Mouse (Mus musculus) forebrain, embryonic 12.5 days (tissue): ENCODE results near the gene Il4i1. TPM values are rescaled to one million over a fixed set of nuclear protein-coding genes. Genes with fewer than 3 reads are reported as not detected.

Experiments used
- ATAC-seq: fragments of 200-750 bp; cut with Nextera tagmentation; 2 replicates; pipeline ENCODE4 v1.8.0; 2017; ENCODE audit warnings: moderate TSS enrichment; ENCODE audit not compliant: low FRiP score
- H3K27ac ChIP-seq: fragments of 300-500 bp; sonication (generic); 2 replicates; pipeline ENCODE4 v1.5.1; 2016; ENCODE audit warnings: mild to moderate bottlenecking
- H3K27me3 ChIP-seq: fragments of 300-500 bp; sonication (generic); 2 replicates; pipeline ENCODE4 v1.6.1; 2016; ENCODE audit warnings: mild to moderate bottlenecking
- H3K36me3 ChIP-seq: fragments of 300-500 bp; sonication (generic); replicated peaks from 2 replicates; pipeline ENCODE4 v1.6.1; 2016; ENCODE audit warnings: mild to moderate bottlenecking
- H3K4me1 ChIP-seq: fragments of 300-500 bp; sonication (generic); 2 replicates; pipeline ENCODE4 v1.6.1; 2016
- H3K4me2 ChIP-seq: fragments of 300-500 bp; sonication (generic); 2 replicates; pipeline ENCODE4 v1.6.1; 2016; ENCODE audit warnings: mild to moderate bottlenecking, moderate library complexity
- H3K4me3 ChIP-seq: fragments of 300-500 bp; sonication (generic); replicated peaks from 2 replicates; pipeline ENCODE4 v1.5.1; 2016; ENCODE audit warnings: mild to moderate bottlenecking
- H3K9ac ChIP-seq: fragments of 300-500 bp; sonication (generic); 2 replicates; pipeline ENCODE4 v1.6.1; 2016; ENCODE audit warnings: mild to moderate bottlenecking
- H3K9me3 ChIP-seq: fragments of 300-500 bp; sonication (generic); 2 replicates; pipeline ENCODE4 v1.6.1; 2016
- WGBS: fragments of 180-500 bp; shearing (Covaris S2); methylation state at CpG from one replicate; pipeline ENCODE4 v1.1.7; 2016; 5-methylcytosine and 5-hydroxymethylcytosine counted together
- polyA plus RNA-seq: library from polyadenylated mRNA; unstranded; fragments of >200 nt; fragmentation: Nextera tagmentation; extraction: Ambion mirVana; gene quantifications from 2 replicates; pipeline ENCODE4 v1.2.1, GENCODE M21; 2016

Il4i1 gene
- polyA plus RNA-seq, 1 experiment from 2014 or later: 2.3 TPM

GRCm38 (mm10) chr7:44840426-44840825, 24.2 kb downstream of the Il4i1 start:
- no peak for ATAC-seq
- Histone ChIP-seq H3K4me2 (peak overlapping the region; percentile 52), H3K27ac (no peak overlapping the region), H3K4me3 (peak overlapping the region; percentile 27; the same call in 1 of the 2 replicates), H3K27me3 (peaks cover 48% of the 10 kb centered on the region), H3K9me3 (no peaks in the 10 kb centered on the region), H3K4me1 (peaks cover 13% of the 10 kb centered on the region), H3K9ac (peak overlapping the region; percentile 51; the same call in 1 of the 2 replicates), H3K36me3 (peaks cover 47% of the 10 kb centered on the region)
- 58% methylated on average over 14 of the region's 14 CpGs for WGBS

- 92% methylated on average over 8 of the region's 8 CpGs for WGBS
- Histone ChIP-seq H3K27ac (no peak overlapping the region), H3K27me3 (peaks cover 48% of the 10 kb centered on the region), H3K9ac (no peak overlapping the region), H3K9me3 (no peaks in the 10 kb centered on the region), H3K36me3 (peaks cover 60% of the 10 kb centered on the region), H3K4me3 (no peak overlapping the region), H3K4me2 (no peak overlapping the region), H3K4me1 (peaks cover 13% of the 10 kb centered on the region)
- ATAC-seq: no peak
Observed at GRCm38 (mm10) chr7:44841825-44842463, 25.8 kb downstream of the Il4i1 start.

DNA sequence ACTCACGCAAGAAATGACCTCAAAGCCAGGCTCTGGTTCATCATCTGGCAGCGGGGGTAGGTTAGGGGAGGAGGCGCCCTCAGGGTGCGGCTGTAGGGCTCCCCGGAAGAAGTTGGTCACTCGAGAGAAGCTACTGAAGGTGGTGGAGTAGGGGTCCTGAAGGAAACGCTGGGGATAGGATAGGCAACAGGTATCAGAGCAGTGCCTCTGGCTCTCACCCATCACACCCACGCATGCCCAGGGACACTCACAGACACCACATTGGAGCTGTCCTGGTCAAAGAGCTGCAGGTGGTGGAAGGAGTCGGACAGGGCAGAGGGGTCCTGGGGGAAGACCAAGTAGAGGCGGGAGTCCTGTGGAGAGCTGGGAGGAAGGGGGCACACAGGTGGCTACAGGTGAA, 28.8 kb downstream of the Il4i1 start:
- Histone ChIP-seq H3K4me3 (no peak overlapping the region), H3K27ac (no peak overlapping the region), H3K4me2 (no peak overlapping the region), H3K4me1 (peaks cover 12% of the 10 kb centered on the region), H3K9me3 (no peaks in the 10 kb centered on the region), H3K27me3 (peaks cover 25% of the 10 kb centered on the region), H3K9ac (no peak overlapping the region), H3K36me3 (peaks cover 60% of the 10 kb centered on the region)
- 92% methylated on average over 10 of the region's 10 CpGs for WGBS
- ATAC-seq: no peak

DNA sequence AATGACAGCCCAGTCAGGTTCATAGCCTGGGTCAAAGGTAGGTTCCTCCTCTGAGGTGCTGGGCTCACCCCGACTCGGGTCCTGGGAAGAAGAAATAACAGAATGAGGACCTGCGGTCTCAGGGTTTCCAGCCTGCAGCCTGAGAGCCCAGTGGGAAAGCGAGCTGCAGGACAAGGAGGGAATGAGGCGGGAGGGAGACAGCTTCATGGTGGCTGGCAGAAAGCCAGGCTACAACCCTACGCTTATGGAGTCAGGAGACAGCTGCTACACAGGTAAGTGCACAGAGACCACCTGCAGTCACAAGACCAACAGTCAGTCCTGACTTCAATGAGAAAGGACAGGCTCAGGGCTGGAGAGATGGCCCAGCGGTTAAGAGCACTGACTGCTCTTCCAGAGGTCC, 30.6 kb downstream of the Il4i1 start:
- H3K4me3 ChIP-seq: no peak overlapping the region
- H3K9ac ChIP-seq: no peak overlapping the region
- H3K27me3 ChIP-seq: 0 out of 2 replicates have a peak, but pooled peaks cover 7% of the 10 kb centered on the region
- H3K36me3 ChIP-seq: peaks cover 54% of the 10 kb centered on the region
- ATAC-seq: no peak
- no peak overlapping the region for H3K27ac ChIP-seq
- H3K4me1 ChIP-seq: peaks cover 22% of the 10 kb centered on the region
- H3K9me3 ChIP-seq: no peaks in the 10 kb centered on the region
- H3K4me2 ChIP-seq: no peak overlapping the region
- 92% methylated on average over 7 of the region's 7 CpGs for WGBS

DNA sequence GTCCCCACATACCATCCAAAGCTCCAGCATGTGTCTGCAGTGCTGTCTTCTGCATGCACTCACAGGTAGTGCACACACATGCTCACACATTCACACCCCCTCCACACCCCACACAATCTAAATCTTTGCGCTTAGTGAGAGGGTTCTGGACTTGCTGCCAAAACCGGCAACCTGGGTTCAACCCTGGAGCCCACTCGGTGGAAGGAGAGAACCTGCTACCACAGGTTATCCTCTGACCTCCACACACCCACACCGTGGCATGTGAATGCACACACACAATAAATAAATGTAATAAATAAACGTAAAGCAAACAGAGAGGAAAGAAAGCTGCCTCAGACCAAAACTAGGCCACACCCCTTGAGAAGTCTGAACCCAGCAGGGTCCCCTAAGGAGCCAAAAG, 31.6 kb downstream of the Il4i1 start:
- Histone ChIP-seq H3K27ac (0 out of 2 replicates have a peak overlapping the region, but pooled peaks have one; percentile 97), H3K4me2 (peak overlapping the region; percentile 89), H3K9me3 (no peaks in the 10 kb centered on the region), H3K27me3 (no peaks in the 10 kb centered on the region), H3K9ac (peak overlapping the region; percentile 54), H3K36me3 (peaks cover 50% of the 10 kb centered on the region), H3K4me3 (peak overlapping the region; percentile 80), H3K4me1 (peaks cover 22% of the 10 kb centered on the region)
- no peak for ATAC-seq
- WGBS: 83% methylated on average over 5 of the region's 5 CpGs

DNA sequence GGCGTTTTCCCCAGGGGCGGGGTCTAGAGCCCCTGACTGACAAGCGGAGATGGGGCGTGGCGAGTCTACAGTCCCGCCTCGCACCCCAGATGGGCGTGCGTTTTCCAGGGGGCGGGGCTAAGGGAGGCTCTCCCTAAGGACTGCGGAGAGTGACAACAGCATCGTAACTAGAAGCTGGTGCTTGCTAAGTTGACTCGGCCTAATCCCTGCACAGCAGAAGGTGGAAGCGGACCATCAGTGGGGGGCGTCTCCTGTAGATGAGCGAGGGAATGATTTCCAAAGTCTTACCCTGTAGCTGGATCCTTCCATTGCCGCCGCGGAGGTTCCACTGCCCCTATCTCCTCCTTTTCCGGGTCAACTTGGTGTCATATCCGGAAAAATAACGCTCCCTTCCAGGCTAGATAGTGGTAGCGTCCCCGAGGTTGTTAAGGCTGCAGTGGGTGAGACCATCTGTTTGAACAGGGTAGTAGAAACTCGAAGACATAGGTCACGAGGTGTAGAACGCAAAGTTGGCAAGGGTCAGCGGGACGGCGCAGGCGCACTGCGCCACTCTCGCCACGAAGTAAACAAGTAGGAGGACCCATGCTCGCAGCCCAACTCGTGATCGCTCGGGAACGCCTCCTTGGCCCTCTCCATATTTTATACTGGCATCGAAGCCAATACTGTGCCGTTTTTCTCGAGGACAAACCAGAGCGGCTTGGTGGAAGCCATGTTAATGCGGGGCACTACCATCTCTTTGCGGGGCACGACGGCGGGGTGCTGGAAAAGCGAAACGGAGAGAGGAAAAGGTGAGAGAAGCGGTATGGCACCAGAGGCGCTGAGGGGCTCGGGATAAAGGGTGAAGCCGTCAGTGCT, 32.6 kb downstream of the Il4i1 start, which contains the start of the genes Akt1s1 and Tbc1d17:
Gene Akt1s1 (plus strand): TSS at position 431 of the 855 bp plus-strand sequence.
Gene Tbc1d17 (minus strand): TSS at position 519 of the 855 bp plus-strand sequence.
- H3K4me3 ChIP-seq: peak within 1 kb of the TSS; percentile 80
- peaks cover 42% of the 10 kb centered on the region for H3K36me3 ChIP-seq
- H3K27ac ChIP-seq: peak within 1 kb of the TSS; percentile 97
- H3K4me1 ChIP-seq: peaks cover 30% of the 10 kb centered on the region
- H3K9ac ChIP-seq: peak within 1 kb of the TSS; percentile 84
- H3K4me2 ChIP-seq: peak within 1 kb of the TSS; percentile 89
- under 1% methylated on average over 54 of the region's 54 CpGs for WGBS
- ATAC-seq: peak; percentile 82
- no peaks in the 10 kb centered on the region for H3K27me3 ChIP-seq
- H3K9me3 ChIP-seq: no peaks in the 10 kb centered on the region

DNA sequence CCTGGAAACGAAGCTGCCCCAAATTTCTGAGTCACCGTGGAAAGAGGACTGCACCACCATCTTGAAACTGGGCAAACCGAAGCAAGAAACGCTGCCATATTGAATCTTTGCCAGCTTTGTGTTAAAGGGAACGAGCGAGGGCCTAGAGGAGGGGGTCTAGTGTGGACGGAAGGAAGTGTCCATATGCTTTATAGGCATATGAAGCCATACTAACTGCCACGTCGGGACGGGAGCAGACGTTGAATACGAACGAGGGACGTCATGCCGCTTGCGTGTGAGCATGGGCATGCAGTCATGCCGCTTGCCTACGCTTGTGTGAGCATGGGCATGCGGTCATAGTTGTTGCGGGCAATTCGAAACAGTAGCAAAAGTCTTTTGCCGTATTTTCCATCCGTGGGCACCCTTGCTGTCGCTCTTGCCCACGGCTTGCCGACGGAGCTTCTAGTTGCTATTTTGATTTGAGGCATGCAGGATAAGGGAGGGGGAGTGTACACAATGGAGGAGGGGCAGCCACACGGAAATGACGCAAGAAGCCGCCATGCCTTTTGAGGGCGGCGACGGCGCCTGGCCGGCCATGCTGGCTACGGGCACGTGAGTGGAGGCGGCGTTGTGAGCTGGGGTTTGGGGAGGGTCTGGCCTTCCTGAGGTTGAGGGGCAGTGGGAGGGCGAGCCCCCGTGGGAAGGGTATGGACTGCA, 33.4 kb downstream of the Il4i1 start:
- Histone ChIP-seq H3K4me3 (peak overlapping the region; percentile 80), H3K27me3 (no peaks in the 10 kb centered on the region), H3K4me2 (peak overlapping the region; percentile 89), H3K9me3 (no peaks in the 10 kb centered on the region), H3K9ac (peak overlapping the region; percentile 84), H3K36me3 (peaks cover 34% of the 10 kb centered on the region), H3K27ac (peak overlapping the region; percentile 97), H3K4me1 (peaks cover 36% of the 10 kb centered on the region)
- peak; percentile 77 for ATAC-seq
- WGBS: 1% methylated on average over 41 of the region's 41 CpGs

GRCm38 (mm10) chr7:44850146-44850545, 34.0 kb downstream of the Il4i1 start:
- Histone ChIP-seq H3K36me3 (peaks cover 28% of the 10 kb centered on the region), H3K4me3 (peak overlapping the region; percentile 80), H3K4me1 (peaks cover 41% of the 10 kb centered on the region), H3K27ac (peak overlapping the region; percentile 97), H3K9me3 (no peaks in the 10 kb centered on the region), H3K27me3 (no peaks in the 10 kb centered on the region), H3K4me2 (peak overlapping the region; percentile 89), H3K9ac (peak overlapping the region; percentile 84)
- WGBS: under 1% methylated on average over 26 of the region's 33 CpGs
- ATAC-seq: peak; percentile 53

- H3K27me3 ChIP-seq: no peaks in the 10 kb centered on the region
- H3K36me3 ChIP-seq: peaks cover 20% of the 10 kb centered on the region
- H3K27ac ChIP-seq: peak overlapping the region; percentile 97
- peaks cover 50% of the 10 kb centered on the region for H3K4me1 ChIP-seq
- H3K4me2 ChIP-seq: peak overlapping the region; percentile 89
- peak overlapping the region; percentile 84 for H3K9ac ChIP-seq
- no peaks in the 10 kb centered on the region for H3K9me3 ChIP-seq
- peak overlapping the region; percentile 80 for H3K4me3 ChIP-seq
- ATAC-seq: no peak
- WGBS: 86% methylated on average over 8 of the region's 8 CpGs
Observed at GRCm38 (mm10) chr7:44850789-44851624, 34.8 kb downstream of the Il4i1 start.

DNA sequence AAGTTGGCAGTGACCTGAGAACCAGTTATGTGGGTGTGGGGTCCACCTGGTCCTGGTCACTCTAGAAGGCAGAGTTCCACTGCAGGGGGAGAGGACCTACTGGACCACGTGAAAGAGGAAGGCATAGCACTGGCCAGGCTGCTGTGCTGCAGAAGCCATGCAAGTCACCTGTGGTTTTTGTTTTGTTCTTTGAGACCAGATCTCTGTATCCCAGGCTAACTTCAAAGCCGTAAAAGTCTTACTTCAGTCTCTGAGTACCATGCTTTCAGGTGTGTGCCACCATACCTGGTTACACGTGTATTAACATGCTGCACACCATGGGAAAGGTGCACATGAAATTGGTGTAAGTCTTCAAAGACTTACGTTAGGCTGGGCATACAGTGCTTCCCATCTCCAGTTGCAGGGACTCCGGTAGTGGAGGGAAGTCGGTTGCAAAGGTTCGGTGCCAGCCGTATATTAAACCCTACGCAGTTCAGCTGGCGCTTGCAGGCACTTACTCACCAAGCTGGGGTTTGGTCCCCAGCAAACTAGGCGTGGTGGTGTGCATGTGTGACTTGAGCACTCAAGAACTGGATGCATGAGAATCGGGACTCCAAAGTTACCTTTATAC, 35.5 kb downstream of the Il4i1 start:
- no peak for ATAC-seq
- H3K4me1 ChIP-seq: peaks cover 56% of the 10 kb centered on the region

More for the DNA sequence above, 35.5 kb downstream of the Il4i1 start:
- Histone ChIP-seq H3K36me3 (peaks cover 14% of the 10 kb centered on the region), H3K9me3 (no peaks in the 10 kb centered on the region), H3K27me3 (no peaks in the 10 kb centered on the region), H3K4me3 (no peak overlapping the region), H3K9ac (no peak overlapping the region), H3K27ac (no peak overlapping the region), H3K4me2 (peak overlapping the region; percentile 89; the same call in 1 of the 2 replicates)
- 94% methylated on average over 12 of the region's 12 CpGs for WGBS
